Mouse (Mus musculus) stomach, embryonic 16.5 days (tissue): ENCODE results near the gene Msantd2. TPM values are rescaled to one million over a fixed set of nuclear protein-coding genes. Genes with fewer than 3 reads are reported as not detected.

Experiments used
- ATAC-seq: fragments of 200-750 bp; cut with Nextera tagmentation; 2 replicates; pipeline ENCODE4 v1.8.0; 2017; ENCODE audit warnings: moderate number of reproducible peaks, moderate TSS enrichment; ENCODE audit not compliant: insufficient read depth, low FRiP score
- H3K27ac ChIP-seq: fragments of 300-500 bp; sonication (generic); 2 replicates; pipeline ENCODE4 v1.5.1; 2014; ENCODE audit warnings: low read length
- H3K27me3 ChIP-seq: fragments of 300-500 bp; sonication (generic); 2 replicates; pipeline ENCODE4 v1.6.1; 2014; ENCODE audit warnings: low read length, control low read depth, mixed read lengths; ENCODE audit not compliant: control insufficient read depth, insufficient read depth
- H3K36me3 ChIP-seq: fragments of 300-500 bp; sonication (generic); 2 replicates; pipeline ENCODE4 v1.6.1; 2014; ENCODE audit warnings: low read length; ENCODE audit not compliant: control insufficient read depth, insufficient read depth
- H3K4me1 ChIP-seq: fragments of 300-500 bp; sonication (generic); 2 replicates; pipeline ENCODE4 v1.6.1; 2014; ENCODE audit warnings: low read length, control low read depth, mixed read lengths; ENCODE audit not compliant: control insufficient read depth, insufficient read depth
- H3K4me2 ChIP-seq: fragments of 300-500 bp; sonication (generic); 2 replicates; pipeline ENCODE4 v1.6.1; 2014; ENCODE audit warnings: low read depth, low read length, mixed read lengths
- H3K4me3 ChIP-seq: fragments of 300-500 bp; sonication (generic); replicated peaks from 2 replicates; pipeline ENCODE4 v1.5.1; 2014; ENCODE audit warnings: mild to moderate bottlenecking, low read length
- H3K9ac ChIP-seq: fragments of 300-500 bp; sonication (generic); 2 replicates; pipeline ENCODE4 v1.6.1; 2014; ENCODE audit warnings: low read length
- H3K9me3 ChIP-seq: fragments of 300-500 bp; sonication (generic); replicated peaks from 2 replicates; pipeline ENCODE4 v1.6.1; 2016; ENCODE audit warnings: low read length, control low read depth; ENCODE audit not compliant: control insufficient read depth
- WGBS: fragments of 180-500 bp; shearing (Covaris S2); extraction: QIAGEN DNeasy Blood & Tissue Kit; methylation state at CpG from one replicate; pipeline ENCODE4 v1.1.7; 2014; 5-methylcytosine and 5-hydroxymethylcytosine counted together
- polyA plus RNA-seq: library from polyadenylated mRNA; unstranded; fragments of >200 nt; fragmentation: Nextera tagmentation; extraction: Ambion mirVana; gene quantifications from 2 replicates; pipeline ENCODE4 v1.2.1, GENCODE M21; 2015

Msantd2 gene
- polyA plus RNA-seq, 1 experiment from 2014 or later: 16.1 TPM

DNA sequence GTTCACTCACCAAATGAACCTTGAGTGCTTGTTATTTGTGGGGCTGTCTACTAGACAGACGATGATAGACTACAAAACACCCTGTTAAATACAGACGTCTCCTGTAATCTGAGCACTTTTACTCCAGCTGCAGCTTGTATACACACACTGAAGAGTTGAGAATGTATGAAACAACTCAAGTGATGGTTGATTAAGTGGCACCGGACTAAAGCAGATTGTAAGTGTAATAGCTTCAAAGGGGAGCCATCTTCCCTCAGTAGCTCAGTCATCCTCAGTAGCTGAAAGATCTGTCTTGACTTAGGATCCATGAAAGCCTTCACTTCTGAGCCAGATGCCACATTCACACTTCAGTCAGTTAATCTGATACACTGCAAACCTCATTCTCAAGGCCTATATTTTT, 6.6 kb downstream of the Msantd2 start:
- Histone ChIP-seq H3K4me2 (no peak overlapping the region), H3K4me3 (no peak overlapping the region), H3K27ac (no peak overlapping the region), H3K36me3 (no peaks in the 10 kb centered on the region), H3K4me1 (peaks cover 8% of the 10 kb centered on the region; the same call in 1 of the 2 replicates), H3K27me3 (no peaks in the 10 kb centered on the region), H3K9ac (no peak overlapping the region), H3K9me3 (no peaks in the 10 kb centered on the region)
- no peak for ATAC-seq
- 49% methylated on average over 3 of the region's 3 CpGs for WGBS

DNA sequence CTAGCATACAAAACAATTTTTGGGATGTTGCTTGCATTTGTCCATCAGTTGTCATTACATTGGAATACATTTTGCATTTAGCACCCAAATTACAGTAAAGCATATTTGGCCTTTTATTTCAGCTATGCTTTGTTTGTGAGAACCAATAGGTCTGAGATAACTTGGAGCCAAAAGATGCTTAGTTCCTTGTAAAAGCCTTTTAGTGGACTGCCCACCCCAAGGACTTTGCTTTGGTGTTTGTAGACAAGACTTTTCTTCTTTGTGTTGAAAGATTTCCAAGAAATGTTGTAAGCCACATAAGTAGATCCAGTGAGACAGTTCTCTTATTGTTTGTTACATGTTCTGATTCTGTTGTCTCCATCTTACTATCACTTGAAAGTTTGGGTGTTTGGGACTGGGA, 7.2 kb downstream of the Msantd2 start:
- ATAC-seq: no peak
- Histone ChIP-seq H3K27ac (no peak overlapping the region), H3K4me3 (no peak overlapping the region), H3K36me3 (no peaks in the 10 kb centered on the region), H3K9me3 (no peaks in the 10 kb centered on the region), H3K9ac (no peak overlapping the region), H3K27me3 (no peaks in the 10 kb centered on the region), H3K4me2 (no peak overlapping the region), H3K4me1 (0 out of 2 replicates have a peak, but pooled peaks cover 8% of the 10 kb centered on the region)

DNA sequence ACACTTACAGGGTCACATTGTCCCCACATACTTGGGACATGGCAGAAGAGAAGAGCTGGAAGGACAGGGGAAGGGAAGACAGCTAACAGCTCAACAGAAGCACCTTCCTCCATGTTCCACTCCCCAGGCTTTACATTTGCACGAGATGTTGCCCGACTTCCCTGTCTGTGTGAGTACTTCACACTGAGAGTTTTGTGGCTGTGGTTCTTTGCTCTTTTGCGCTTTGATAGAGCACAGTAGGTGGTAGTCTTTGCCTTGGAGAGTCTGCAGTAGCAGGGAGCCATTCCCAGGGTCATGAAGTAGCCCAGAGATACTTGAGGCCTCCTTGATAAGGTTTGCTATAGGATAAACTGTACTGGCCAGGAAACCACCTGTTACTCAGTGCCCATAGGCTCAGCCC, 11.1 kb downstream of the Msantd2 start:
- 79% methylated on average over 3 of the region's 3 CpGs for WGBS
- no peaks in the 10 kb centered on the region for H3K27me3 ChIP-seq
- H3K4me2 ChIP-seq: no peak overlapping the region
- no peak for ATAC-seq
- H3K27ac ChIP-seq: no peak overlapping the region
- no peak overlapping the region for H3K9ac ChIP-seq
- H3K9me3 ChIP-seq: no peaks in the 10 kb centered on the region
- H3K4me3 ChIP-seq: no peak overlapping the region
- 0 out of 2 replicates have a peak, but pooled peaks cover 8% of the 10 kb centered on the region for H3K4me1 ChIP-seq
- no peaks in the 10 kb centered on the region for H3K36me3 ChIP-seq

DNA sequence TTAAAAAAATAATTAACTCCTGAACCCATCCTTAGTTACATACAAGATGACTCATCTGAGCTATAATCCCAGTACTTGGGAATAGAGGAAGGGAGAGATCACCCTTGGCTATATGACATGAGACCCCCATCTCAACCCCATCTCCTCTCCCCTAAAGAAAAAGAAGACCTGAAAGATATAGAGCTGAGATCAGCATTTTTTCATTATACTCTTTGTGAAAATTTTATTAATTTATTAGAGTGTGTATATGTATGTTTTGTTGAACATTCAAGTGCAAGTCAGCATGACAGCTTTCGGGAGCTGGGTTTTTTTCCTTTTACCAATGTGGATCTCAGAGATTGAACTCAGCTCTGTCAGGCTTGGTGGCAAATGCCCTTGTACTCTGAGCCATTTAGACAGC, 12.1 kb downstream of the Msantd2 start:
- no peaks in the 10 kb centered on the region for H3K9me3 ChIP-seq
- ATAC-seq: no peak
- no peak overlapping the region for H3K27ac ChIP-seq
- H3K36me3 ChIP-seq: no peaks in the 10 kb centered on the region
- no peaks in the 10 kb centered on the region for H3K27me3 ChIP-seq
- no peak overlapping the region for H3K4me2 ChIP-seq
- 96% methylated on average over 1 of the region's 1 CpGs for WGBS
- 0 out of 2 replicates have a peak, but pooled peaks cover 8% of the 10 kb centered on the region for H3K4me1 ChIP-seq
- H3K9ac ChIP-seq: no peak overlapping the region
- H3K4me3 ChIP-seq: no peak overlapping the region

DNA sequence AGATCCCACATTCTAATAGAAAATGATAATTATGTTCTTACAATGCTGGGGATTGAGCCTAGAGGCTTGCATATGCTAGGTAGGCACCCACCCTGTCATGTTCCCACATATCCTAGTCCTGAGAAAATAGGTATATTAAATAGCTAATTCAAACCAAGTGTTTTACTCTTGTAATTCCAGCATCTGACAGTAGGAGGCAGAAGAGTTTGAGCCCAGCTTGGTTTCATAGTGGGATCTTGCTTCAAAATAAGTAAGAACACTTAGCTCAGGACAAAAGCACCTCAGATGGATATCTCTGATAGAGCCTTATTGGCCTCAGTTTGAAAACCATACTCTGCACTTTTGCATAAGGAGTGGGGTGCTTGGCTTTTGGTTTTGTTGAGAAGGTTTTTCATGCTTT, 15.2 kb downstream of the Msantd2 start:
- ATAC-seq: no peak
- no peak overlapping the region for H3K9ac ChIP-seq
- no peak overlapping the region for H3K27ac ChIP-seq
- H3K4me3 ChIP-seq: no peak overlapping the region
- H3K9me3 ChIP-seq: no peaks in the 10 kb centered on the region
- H3K4me2 ChIP-seq: no peak overlapping the region
- no peaks in the 10 kb centered on the region for H3K4me1 ChIP-seq
- H3K27me3 ChIP-seq: no peaks in the 10 kb centered on the region
- no peaks in the 10 kb centered on the region for H3K36me3 ChIP-seq

DNA sequence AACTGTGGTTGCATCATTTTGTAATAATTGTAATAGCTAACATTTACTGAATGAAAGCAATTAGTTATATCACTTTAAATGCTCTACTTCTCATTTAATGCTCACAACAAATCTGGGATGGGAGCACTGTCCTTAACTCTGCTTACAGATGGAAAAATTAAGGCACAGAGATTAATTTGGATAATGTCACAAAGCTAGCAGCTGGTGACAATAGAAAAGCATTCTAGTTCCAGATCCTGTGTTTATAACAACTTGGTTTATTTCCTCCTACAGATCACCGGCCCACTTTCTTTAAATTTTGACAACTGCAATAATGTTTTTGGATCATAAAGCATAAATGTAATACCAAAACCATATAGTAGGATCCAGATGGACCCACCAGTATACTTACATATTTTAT, 16.9 kb downstream of the Msantd2 start:
- H3K27me3 ChIP-seq: no peaks in the 10 kb centered on the region
- H3K36me3 ChIP-seq: no peaks in the 10 kb centered on the region
- H3K4me2 ChIP-seq: no peak overlapping the region
- no peak overlapping the region for H3K4me3 ChIP-seq
- H3K9ac ChIP-seq: no peak overlapping the region
- 53% methylated on average over 1 of the region's 1 CpGs for WGBS
- no peaks in the 10 kb centered on the region for H3K4me1 ChIP-seq
- no peak overlapping the region for H3K27ac ChIP-seq
- no peak for ATAC-seq
- H3K9me3 ChIP-seq: no peaks in the 10 kb centered on the region

DNA sequence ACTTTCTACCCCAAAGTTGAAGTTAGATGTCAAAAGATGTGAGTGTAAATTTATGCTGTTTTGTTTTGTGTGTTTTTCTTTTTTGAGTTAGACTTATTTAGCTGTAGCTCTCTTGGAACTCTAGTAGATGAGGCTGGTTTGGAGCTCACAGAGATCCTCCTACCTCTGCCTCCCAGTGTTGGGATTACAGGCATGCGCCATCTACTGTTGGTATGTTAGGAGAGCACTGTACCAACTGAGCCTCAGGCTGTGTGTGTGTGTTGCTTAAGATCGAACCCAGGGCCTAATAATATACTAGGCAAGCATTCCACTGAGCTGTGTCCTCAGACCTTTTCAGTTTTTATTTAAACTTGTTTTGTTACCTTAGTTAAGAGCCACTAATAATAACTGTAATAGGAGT, 23.0 kb downstream of the Msantd2 start:
- Histone ChIP-seq H3K27me3 (no peaks in the 10 kb centered on the region), H3K4me2 (no peak overlapping the region), H3K27ac (no peak overlapping the region), H3K4me1 (peaks cover 10% of the 10 kb centered on the region), H3K4me3 (no peak overlapping the region), H3K36me3 (no peaks in the 10 kb centered on the region), H3K9ac (no peak overlapping the region), H3K9me3 (no peaks in the 10 kb centered on the region)
- 98% methylated on average over 2 of the region's 2 CpGs for WGBS
- no peak for ATAC-seq

DNA sequence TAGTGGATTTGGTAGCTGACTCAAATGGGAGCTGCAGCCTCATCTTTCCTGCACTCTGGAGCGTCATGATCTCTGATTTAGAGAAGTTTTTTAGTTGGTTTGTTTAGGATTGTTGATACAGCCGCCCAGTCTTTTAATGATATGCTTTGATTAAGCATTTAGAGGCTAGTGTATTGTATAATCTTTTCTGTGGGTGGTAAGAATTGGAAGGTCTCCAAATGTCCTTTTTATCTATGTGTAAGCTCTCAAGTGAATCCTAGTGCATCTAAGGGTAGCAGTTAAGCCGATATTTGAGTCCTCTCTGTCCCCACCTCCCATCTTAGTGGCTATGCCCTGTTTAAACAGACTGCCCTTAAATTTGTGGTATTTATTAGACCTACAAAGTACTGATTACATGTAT, 25.3 kb downstream of the Msantd2 start:
- Histone ChIP-seq H3K9ac (no peak overlapping the region), H3K4me1 (peaks cover 10% of the 10 kb centered on the region), H3K36me3 (no peaks in the 10 kb centered on the region), H3K27ac (no peak overlapping the region), H3K4me2 (no peak overlapping the region), H3K4me3 (no peak overlapping the region), H3K9me3 (no peaks in the 10 kb centered on the region), H3K27me3 (no peaks in the 10 kb centered on the region)
- WGBS: 62% methylated on average over 3 of the region's 3 CpGs
- ATAC-seq: no peak

DNA sequence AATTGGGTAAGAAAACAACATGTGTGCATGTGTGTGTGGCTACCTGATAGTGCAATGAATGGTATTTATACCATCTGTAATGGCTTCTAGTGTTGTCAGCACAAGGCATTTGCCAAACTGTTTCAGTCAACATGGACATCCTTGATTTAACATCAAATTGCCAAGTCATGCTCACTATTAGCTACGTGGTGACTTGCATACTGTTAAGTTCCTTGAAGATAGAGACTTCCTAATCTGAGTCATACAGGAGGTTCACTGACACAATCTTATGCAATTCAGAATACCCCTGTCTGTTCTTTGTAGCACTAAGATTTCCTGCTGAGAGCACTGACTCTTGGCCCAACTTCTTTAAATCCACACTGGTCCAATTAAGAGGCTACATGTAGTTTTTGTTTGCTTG, 28.3 kb downstream of the Msantd2 start:
- 74% methylated on average over 1 of the region's 1 CpGs for WGBS
- Histone ChIP-seq H3K9me3 (no peaks in the 10 kb centered on the region), H3K4me3 (no peak overlapping the region), H3K4me1 (peaks cover 10% of the 10 kb centered on the region), H3K36me3 (no peaks in the 10 kb centered on the region; the same call in 1 of the 2 replicates), H3K4me2 (no peak overlapping the region), H3K27ac (no peak overlapping the region), H3K27me3 (no peaks in the 10 kb centered on the region), H3K9ac (no peak overlapping the region)
- ATAC-seq: no peak

DNA sequence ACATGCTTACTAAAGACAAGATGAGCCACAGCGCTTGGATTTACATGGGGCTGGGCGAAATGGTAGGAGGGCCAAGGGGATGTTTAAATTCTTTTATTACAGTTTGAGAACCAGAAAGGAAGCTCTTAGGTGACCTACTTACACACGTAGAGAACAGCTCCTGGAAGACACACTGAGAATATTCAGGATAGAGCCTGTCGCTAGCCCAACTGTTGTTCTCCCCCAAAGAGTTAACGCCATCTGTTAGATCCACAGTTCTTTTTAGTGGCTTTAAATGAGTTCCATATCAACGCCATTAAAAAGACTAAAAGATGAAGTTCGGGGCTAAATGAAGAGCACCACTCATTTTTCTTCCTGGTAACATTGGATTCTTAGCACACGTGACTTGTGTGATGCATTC, 29.9 kb downstream of the Msantd2 start:
- Histone ChIP-seq H3K36me3 (peaks cover 5% of the 10 kb centered on the region; the same call in 1 of the 2 replicates), H3K9ac (no peak overlapping the region), H3K9me3 (no peaks in the 10 kb centered on the region), H3K4me1 (0 out of 2 replicates have a peak, but pooled peaks cover 3% of the 10 kb centered on the region), H3K27ac (no peak overlapping the region), H3K4me2 (no peak overlapping the region), H3K4me3 (no peak overlapping the region), H3K27me3 (no peaks in the 10 kb centered on the region)
- no peak for ATAC-seq
- 91% methylated on average over 8 of the region's 8 CpGs for WGBS
